In the genomic region with DNA sequence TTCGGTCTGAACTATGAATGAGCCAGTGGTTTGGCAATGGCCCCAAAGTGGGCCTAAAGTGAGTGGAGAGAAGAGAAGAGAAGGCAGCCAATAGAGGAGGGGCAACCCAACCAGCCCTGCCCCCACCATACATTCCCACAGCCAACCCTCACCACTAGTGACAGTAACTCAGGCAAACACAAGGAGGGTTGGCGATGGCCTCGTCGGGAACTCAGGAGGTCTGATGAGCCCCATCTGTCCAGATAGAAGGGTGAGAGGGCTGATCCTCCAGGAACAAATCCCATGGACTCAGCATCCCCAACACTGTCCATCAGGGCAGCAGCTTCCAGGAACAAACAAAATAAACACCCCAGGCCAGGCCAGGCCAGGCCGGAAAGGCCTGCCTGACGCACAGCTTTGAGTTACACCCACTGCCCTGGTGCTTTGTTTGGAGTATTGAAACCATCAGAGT, we compare ENCODE assay signal across 12 mouse cellular contexts. TPM values are rescaled to one million over a fixed set of nuclear protein-coding genes. Genes with fewer than 3 reads are reported as not detected.
DNase-seq lines count a peak whose midpoint lies in the region; ATAC-seq and TF ChIP-seq lines count a peak whose summit lies in the region.
"Had no signal": no experiment of that assay in that cellular context is flagged by ENCODE, and none has a peak within 500 bp of the region (broad histone marks: within the 10 kb centered on the region; RNA-seq: fewer than 3 reads in every experiment).

No protein-coding gene starts in this region.

- H3K36me3 ChIP-seq in heart, postnatal 0 days (replicated peaks; ENCODE audit: control insufficient read depth, insufficient read depth, low read length) = peaks cover 21% of the 10 kb centered on the region

- 64% methylated on average over 6 of the region's 6 CpGs for WGBS in heart, postnatal 0 days

- no peak for TF ChIP-seq CTCF in heart, postnatal 0 days (IDR thresholded peaks at IDR 0.05; ENCODE audit: low read depth)

- no peak overlapping the region for H3K4me2 ChIP-seq in heart, postnatal 0 days (ENCODE audit: low read depth, low read length)
- H3K4me2 ChIP-seq: embryonic facial prominence, embryonic 13.5 days had no signal

- no peak overlapping the region for H3K9ac ChIP-seq in heart, postnatal 0 days (replicated peaks; ENCODE audit: low read depth, low read length)
- H3K9ac ChIP-seq: embryonic facial prominence, embryonic 13.5 days had no signal

- H3K4me3 ChIP-seq in heart, postnatal 0 days (ENCODE audit: low read depth, low read length) = no peak overlapping the region
- H3K4me3 ChIP-seq: embryonic facial prominence, embryonic 13.5 days had no signal

- no peaks in the 10 kb centered on the region for H3K9me3 ChIP-seq in heart, postnatal 0 days (replicated peaks; ENCODE audit: control insufficient read depth, low read length)
- H3K9me3 ChIP-seq: embryonic facial prominence, embryonic 13.5 days had no signal

- H3K27me3 ChIP-seq in heart, postnatal 0 days (ENCODE audit: control insufficient read depth, insufficient read depth, low read length) = peaks cover 25% of the 10 kb centered on the region

- peaks cover 6% of the 10 kb centered on the region; the same call in 1 of the 2 replicates for H3K4me1 ChIP-seq in heart, postnatal 0 days (ENCODE audit: control insufficient read depth, insufficient read depth)

- intact Hi-C loops in heart, postnatal 36 days (cut with DNase I) = no loop called here
- intact Hi-C loops in left cerebral cortex, postnatal 25 days (cut with DNase I) = no loop called here

- H3K27ac ChIP-seq in heart, postnatal 0 days (ENCODE audit: low read depth) = no peak overlapping the region
- H3K27ac ChIP-seq: embryonic facial prominence, embryonic 13.5 days had no signal

- no peak for DNase-seq in heart, postnatal 0 days (ENCODE audit: low spot score)
- DNase-seq in heart, postnatal 36 days = no peak
- peak; percentile 30 for DNase-seq in adipocyte (ENCODE audit: low spot score)
- peak; percentile 39 for DNase-seq in kidney, postnatal 14 days
- peak; percentile 75 for DNase-seq in lung, postnatal 25 days (ENCODE audit: low spot score)
- no peak for DNase-seq in ovary, postnatal 36 days (ENCODE audit: low spot score)
- DNase-seq in left cerebral cortex, postnatal 25 days (ENCODE audit: low spot score in 2 of 2) = no peak
- DNase-seq: adrenal gland, postnatal 25 days; layer of hippocampus, postnatal 36 days; thymus, adult 2 months had no signal

- ATAC-seq in heart, postnatal 0 days (ENCODE audit: insufficient read depth, low read depth) = peak; percentile 22; the same call in 1 of the 2 replicates

- no peak for TF ChIP-seq EP300 in heart, postnatal 0 days (IDR thresholded peaks at IDR 0.05; ENCODE audit: low read depth)

RNA-seq across cellular contexts. Expression of a gene that starts 5.6 kb away (rescaled TPM):
- total RNA-seq in heart, postnatal 0 days (2014; rRNA removed; ENCODE audit: low replicate concordance) = 0.80 and 1.4 TPM in 2 replicates
- polyA plus RNA-seq in heart, postnatal 0 days (2015; fragmentation: Nextera tagmentation; extraction: Ambion mirVana) = 0.23 and 0.34 TPM in 2 replicates
- 1 to 10 TPM; 1.1 to 1.8 TPM for total RNA-seq in heart, postnatal 36 days (2021)
- total RNA-seq in left cerebral cortex, postnatal 25 days (2021) = 1 to 10 TPM; 2.5 to 2.8 TPM
- total RNA-seq: MEL had no signal

Comparison
In these comparisons a context has a peak if more than half of its experiments do, and no peak if none do; other contexts are left out.
1. DNase-seq: peak in adipocyte (single experiment), kidney, postnatal 14 days (single experiment) and lung, postnatal 25 days (single experiment); none in heart, postnatal 0 days (single experiment), heart, postnatal 36 days (0 of 2), ovary, postnatal 36 days (single experiment) and left cerebral cortex, postnatal 25 days (0 of 2).